Mouse (Mus musculus) embryonic facial prominence, embryonic 13.5 days (tissue): ENCODE measurements around the gene Paics. TPM values are rescaled to one million over a fixed set of nuclear protein-coding genes. Genes with fewer than 3 reads are reported as not detected.
"Not testable (repeated sequence)": the region's sequence is repeated elsewhere in the genome, so short reads cannot be mapped to it uniquely, and the experiment has no call there.

Source experiments
- ATAC-seq: fragments of 200-750 bp; cut with Nextera tagmentation; 2 replicates; pipeline ENCODE4 v1.8.0; 2017; ENCODE audit warnings: low read depth; ENCODE audit not compliant: insufficient number of reproducible peaks, insufficient read depth, low FRiP score, low TSS enrichment
- H3K27ac ChIP-seq: fragments of 300-500 bp; sonication (generic); 2 replicates; pipeline ENCODE4 v1.5.1; 2015; ENCODE audit warnings: moderate library complexity, mild to moderate bottlenecking, inconsistent platforms
- H3K27me3 ChIP-seq: fragments of 300-500 bp; sonication (generic); 2 replicates; pipeline ENCODE4 v1.6.1; 2015; ENCODE audit warnings: mild to moderate bottlenecking, inconsistent platforms
- H3K36me3 ChIP-seq: fragments of 300-500 bp; sonication (generic); 2 replicates; pipeline ENCODE4 v1.6.1; 2015; ENCODE audit warnings: mild to moderate bottlenecking, inconsistent platforms
- H3K4me1 ChIP-seq: fragments of 300-500 bp; sonication (generic); 2 replicates; pipeline ENCODE4 v1.6.1; 2015; ENCODE audit warnings: inconsistent platforms
- H3K4me2 ChIP-seq: fragments of 300-500 bp; sonication (generic); 2 replicates; pipeline ENCODE4 v1.6.1; 2015; ENCODE audit warnings: moderate library complexity, mild to moderate bottlenecking, inconsistent platforms
- H3K4me3 ChIP-seq: fragments of 300-500 bp; sonication (generic); 2 replicates; pipeline ENCODE4 v1.5.1; 2015; ENCODE audit warnings: mild to moderate bottlenecking, inconsistent platforms
- H3K9ac ChIP-seq: fragments of 300-500 bp; sonication (generic); 2 replicates; pipeline ENCODE4 v1.6.1; 2015; ENCODE audit warnings: mild to moderate bottlenecking, inconsistent platforms
- H3K9me3 ChIP-seq: fragments of 300-500 bp; sonication (generic); 2 replicates; pipeline ENCODE4 v1.6.1; 2016; ENCODE audit warnings: inconsistent platforms
- WGBS: fragments of 180-500 bp; shearing (Covaris S2); methylation state at CpG from one replicate; pipeline ENCODE4 v1.1.7; 2015; ENCODE audit warnings: mixed read lengths; 5-methylcytosine and 5-hydroxymethylcytosine counted together
- polyA plus RNA-seq: library from polyadenylated mRNA; unstranded; fragments of >200 nt; fragmentation: Nextera tagmentation; extraction: Ambion mirVana; gene quantifications from 2 replicates; pipeline ENCODE4 v1.2.1, GENCODE M21; 2015

Gene Paics
- polyA plus RNA-seq = 279 and 283 TPM in 2 replicates

DNA sequence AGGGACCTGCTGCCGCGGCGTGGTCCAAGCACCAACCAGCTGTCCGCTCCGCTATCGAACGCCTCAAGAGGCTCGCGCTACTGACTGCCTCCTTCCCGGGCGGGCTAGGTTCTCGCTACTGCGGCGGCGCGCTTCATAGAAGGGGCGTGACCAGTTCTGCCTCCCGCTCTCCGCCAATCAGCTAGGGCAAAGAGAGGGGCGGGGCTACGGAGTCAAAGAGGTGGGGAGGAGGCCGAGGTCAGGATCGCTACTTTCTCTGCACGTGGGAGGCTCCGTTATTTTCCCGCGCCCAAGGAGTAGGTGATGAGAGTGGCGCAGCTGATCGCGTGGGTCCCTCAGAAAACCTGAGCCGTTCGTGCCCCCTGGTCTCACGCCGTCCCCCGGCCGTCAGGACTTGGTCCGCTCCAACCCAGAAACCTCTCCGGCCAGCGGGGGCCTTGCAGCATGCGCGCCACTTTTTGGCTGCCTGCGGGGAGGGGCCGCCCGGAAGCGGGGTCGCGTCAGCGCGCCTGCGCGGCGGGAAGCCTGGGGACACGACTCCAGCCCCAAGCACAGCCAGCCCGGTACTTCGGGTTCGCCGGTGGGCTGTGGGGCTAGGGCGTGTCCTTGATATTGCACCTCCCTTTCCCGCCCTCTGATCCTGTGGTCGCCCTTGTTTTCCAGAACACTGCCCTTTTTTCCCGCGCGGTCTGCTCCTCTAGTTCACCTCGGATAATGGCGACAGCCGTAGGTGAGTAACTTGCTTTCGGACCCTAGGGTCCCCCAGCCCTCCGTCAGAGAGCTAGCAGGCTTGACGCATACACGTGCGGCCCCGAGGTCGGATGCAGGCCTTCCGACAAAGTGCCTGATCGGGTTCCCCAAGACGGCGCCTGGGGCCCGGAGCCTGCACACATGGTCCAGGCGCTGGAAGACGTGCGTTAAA is at the start of gene Paics, which contains the start of gene Ppat:
TSS of gene Paics (plus strand) at position 202 of the 922 bp plus-strand sequence.
TSS of gene Ppat (minus strand) at position 473 of the 922 bp plus-strand sequence.
- H3K4me3 ChIP-seq = peak within 1 kb of the TSS; percentile 85
- H3K9me3 ChIP-seq = no peaks in the 10 kb centered on the region
- H3K27ac ChIP-seq = peak within 1 kb of the TSS; percentile 87
- peak within 1 kb of the TSS; percentile 82 for H3K4me2 ChIP-seq
- H3K27me3 ChIP-seq = no peaks in the 10 kb centered on the region
- WGBS = under 1% methylated on average over 81 of the region's 81 CpGs
- peaks cover 35% of the 10 kb centered on the region for H3K4me1 ChIP-seq
- peak within 1 kb of the TSS; percentile 84 for H3K9ac ChIP-seq
- peak; percentile 98 for ATAC-seq
- H3K36me3 ChIP-seq = peaks cover 23% of the 10 kb centered on the region

DNA sequence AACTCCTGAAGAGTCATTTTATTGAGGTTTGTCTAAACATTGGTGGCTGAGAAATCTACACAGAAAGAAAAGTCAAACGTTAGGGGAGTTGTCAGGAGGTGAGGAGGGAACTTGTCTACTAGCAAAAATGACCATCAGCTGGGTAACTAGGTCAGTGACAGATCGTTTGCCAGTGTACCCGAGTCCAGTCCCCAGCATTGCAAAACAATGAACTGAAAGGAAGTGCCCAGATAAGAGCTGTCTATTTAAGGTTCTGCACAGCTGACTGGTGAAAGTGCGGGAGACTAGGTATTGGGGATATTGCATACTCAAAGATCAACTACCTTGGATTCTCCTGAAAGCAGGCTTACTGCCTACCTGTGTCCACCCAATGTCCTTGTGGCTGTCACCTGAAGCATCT is 49.0 kb upstream of the Paics start:
- H3K4me2 ChIP-seq = no peak overlapping the region
- H3K27ac ChIP-seq = no peak overlapping the region
- H3K4me1 ChIP-seq = peaks cover 14% of the 10 kb centered on the region
- 0 out of 2 replicates have a peak, but pooled peaks cover 7% of the 10 kb centered on the region for H3K36me3 ChIP-seq
- no peak for ATAC-seq
- H3K9ac ChIP-seq = no peak overlapping the region
- no peaks in the 10 kb centered on the region for H3K9me3 ChIP-seq
- no peak overlapping the region for H3K4me3 ChIP-seq
- no peaks in the 10 kb centered on the region for H3K27me3 ChIP-seq
- 85% methylated on average over 4 of the region's 4 CpGs for WGBS

DNA sequence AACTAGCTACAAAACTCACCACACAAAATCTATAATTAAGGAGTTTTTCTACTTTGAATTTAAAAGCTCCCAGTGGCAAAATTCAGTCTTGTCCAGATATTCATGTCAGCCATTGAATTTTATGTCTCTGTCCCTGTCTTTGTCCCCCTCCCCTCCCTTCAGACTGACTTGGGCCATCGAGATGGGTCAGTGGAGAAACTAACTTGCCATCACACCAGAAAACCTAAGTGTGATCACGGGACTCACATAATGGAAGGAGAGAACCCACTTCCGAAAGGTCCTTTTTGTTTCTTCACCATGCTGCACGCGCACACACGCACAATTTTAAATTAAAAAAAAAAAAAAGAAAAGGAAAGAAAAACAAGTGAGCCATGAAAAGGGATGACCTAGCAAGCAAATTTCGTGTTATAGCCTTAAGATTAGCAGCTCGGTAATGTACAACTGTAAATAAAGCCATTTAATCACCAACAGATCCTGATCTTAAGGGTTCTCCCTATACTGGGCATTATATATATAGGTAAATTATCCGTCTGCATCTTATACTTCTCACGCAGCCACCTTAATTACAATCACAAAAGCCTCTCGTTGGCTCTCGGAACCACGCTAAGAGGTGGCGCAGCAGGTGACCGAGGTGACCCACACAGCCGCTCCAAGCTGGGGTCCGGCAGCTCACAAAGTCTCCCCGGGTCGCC is 46.2 kb upstream of the Paics start:
- Histone ChIP-seq H3K27me3 (no peaks in the 10 kb centered on the region), H3K36me3 (no peaks in the 10 kb centered on the region), H3K4me1 (peaks cover 18% of the 10 kb centered on the region), H3K9me3 (no peaks in the 10 kb centered on the region), H3K27ac (peak overlapping the region; percentile 78), H3K4me2 (peak overlapping the region; percentile 68), H3K9ac (peak overlapping the region; percentile 84), H3K4me3 (peak overlapping the region; percentile 66)
- ATAC-seq = peak; percentile 15; the same call in 1 of the 2 replicates
- 3% methylated on average over 19 of the region's 19 CpGs for WGBS

DNA sequence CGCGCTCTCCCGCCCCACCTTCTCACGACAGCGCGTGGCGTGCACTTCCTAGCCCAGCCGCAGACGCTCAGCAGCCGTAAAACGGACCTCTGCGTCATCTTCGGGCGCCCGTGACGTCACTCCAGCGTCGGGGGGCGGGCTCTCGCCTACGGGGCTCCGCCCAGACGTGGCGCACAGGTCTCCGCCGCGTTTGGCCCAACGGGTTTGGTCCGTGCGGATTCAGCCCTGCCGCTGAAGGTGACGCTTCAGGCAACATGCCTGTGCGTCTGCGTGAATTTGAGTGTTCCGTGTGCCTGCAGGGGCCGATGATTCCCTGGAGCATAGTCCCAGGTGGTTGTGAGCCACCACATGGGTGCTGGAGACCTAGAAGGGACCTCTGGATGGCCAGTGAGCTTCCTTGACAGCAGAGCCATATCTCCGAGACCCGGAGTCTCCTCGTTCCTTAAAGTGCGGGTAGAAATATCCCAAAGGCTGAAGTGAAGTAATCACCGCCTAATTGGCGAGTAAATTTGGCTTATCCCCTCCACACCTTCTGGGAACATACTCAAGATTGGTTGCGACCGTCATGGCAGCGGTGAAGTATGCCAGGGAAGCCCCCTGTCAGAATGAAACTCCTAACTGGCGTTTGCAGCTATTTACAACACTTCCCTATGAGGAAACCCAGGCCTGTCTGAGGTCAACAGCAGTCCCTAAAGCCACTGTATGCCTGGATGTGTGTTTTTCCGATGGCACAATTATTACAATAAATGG is 45.5 kb upstream of the Paics start, which contains the start of gene Aasdh:
TSS of gene Aasdh (minus strand) at position 110 of the 750 bp plus-strand sequence.
- H3K27me3 ChIP-seq = no peaks in the 10 kb centered on the region
- no peaks in the 10 kb centered on the region for H3K9me3 ChIP-seq
- H3K36me3 ChIP-seq = 0 out of 2 replicates have a peak, but pooled peaks cover 4% of the 10 kb centered on the region
- peak; percentile 98 for ATAC-seq
- H3K4me1 ChIP-seq = peaks cover 18% of the 10 kb centered on the region
- peak within 1 kb of the TSS; percentile 78 for H3K27ac ChIP-seq
- peak within 1 kb of the TSS; percentile 66 for H3K4me3 ChIP-seq
- peak within 1 kb of the TSS; percentile 84 for H3K9ac ChIP-seq
- 1% methylated on average over 47 of the region's 47 CpGs for WGBS
- peak within 1 kb of the TSS; percentile 68 for H3K4me2 ChIP-seq

DNA sequence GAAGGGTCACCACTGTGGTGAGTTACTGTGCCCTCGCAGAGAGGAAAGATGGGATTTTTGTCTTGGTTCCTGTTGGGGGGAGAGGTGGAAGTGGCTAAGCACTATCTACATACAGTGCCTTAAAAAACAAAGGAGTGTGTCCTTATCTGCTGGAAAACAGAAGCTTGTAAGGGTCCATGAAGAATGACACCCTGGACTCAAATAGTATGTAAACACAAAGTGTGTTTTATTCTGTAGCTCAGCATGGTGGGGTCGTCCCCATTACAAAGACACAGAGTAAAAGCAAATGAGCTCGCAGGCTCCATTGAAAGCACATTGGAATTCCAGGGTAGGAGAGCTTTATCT is 45.0 kb upstream of the Paics start:
- WGBS = 48% methylated on average over 3 of the region's 3 CpGs
- Histone ChIP-seq H3K27me3 (no peaks in the 10 kb centered on the region), H3K4me1 (peaks cover 18% of the 10 kb centered on the region), H3K9me3 (no peaks in the 10 kb centered on the region), H3K9ac (peak overlapping the region; percentile 84), H3K36me3 (0 out of 2 replicates have a peak, but pooled peaks cover 4% of the 10 kb centered on the region), H3K4me2 (peak overlapping the region; percentile 68), H3K27ac (peak overlapping the region; percentile 75; the same call in 1 of the 2 replicates), H3K4me3 (peak overlapping the region; percentile 66)
- no peak for ATAC-seq

DNA sequence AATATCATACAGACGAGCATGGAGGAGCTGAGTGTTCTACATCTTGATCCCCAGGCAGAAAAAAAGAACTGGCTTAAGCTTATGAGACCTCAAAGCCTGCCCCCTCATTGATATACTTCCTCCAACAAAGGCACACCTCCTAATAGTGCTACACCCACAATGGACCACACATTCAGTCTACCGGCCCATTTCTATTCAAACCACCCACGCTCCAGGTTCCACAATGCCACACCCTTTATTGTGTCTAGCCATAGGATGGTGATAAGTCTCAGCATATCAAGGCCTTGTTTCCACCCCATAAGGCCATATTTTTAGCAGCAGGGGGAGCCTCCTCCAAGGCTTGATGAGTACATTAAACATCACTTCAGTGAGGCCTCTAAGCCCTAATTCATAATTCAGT is 40.3 kb upstream of the Paics start:
- H3K36me3 ChIP-seq = peaks cover 19% of the 10 kb centered on the region
- H3K27me3 ChIP-seq = no peaks in the 10 kb centered on the region
- H3K27ac ChIP-seq = no peak overlapping the region
- H3K4me3 ChIP-seq = no peak overlapping the region
- no peak for ATAC-seq
- no peaks in the 10 kb centered on the region for H3K9me3 ChIP-seq
- peaks cover 14% of the 10 kb centered on the region for H3K4me1 ChIP-seq
- 79% methylated on average over 3 of the region's 3 CpGs for WGBS
- no peak overlapping the region for H3K4me2 ChIP-seq
- H3K9ac ChIP-seq = no peak overlapping the region

DNA sequence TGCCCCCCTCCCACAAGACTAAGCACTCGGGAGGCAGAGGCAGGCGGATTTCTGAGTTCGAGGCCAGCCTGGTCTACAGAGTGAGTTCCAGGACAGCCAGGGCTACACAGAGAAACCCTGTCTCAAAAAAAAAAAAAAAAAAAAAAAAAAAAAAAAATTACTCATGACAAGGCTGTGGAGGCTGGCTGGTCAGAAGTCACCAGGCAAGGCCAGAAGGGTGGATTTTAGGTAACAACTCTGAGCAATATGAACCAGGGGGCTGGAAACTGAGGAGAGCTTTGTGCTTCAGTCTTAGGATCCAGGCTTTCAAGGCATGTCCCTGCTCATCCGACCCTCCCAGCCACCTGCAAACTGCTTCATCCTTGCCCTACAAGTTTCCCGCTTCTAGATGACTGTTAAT is 38.6 kb upstream of the Paics start:
- H3K4me2 ChIP-seq, H3K9ac ChIP-seq, H3K4me3 ChIP-seq, H3K27ac ChIP-seq, H3K4me1 ChIP-seq, ATAC-seq, H3K9me3 ChIP-seq, H3K27me3 ChIP-seq: not testable (repeated sequence)
- H3K36me3 ChIP-seq = peaks cover 23% of the 10 kb centered on the region
- WGBS = 96% methylated on average over 5 of the region's 5 CpGs

DNA sequence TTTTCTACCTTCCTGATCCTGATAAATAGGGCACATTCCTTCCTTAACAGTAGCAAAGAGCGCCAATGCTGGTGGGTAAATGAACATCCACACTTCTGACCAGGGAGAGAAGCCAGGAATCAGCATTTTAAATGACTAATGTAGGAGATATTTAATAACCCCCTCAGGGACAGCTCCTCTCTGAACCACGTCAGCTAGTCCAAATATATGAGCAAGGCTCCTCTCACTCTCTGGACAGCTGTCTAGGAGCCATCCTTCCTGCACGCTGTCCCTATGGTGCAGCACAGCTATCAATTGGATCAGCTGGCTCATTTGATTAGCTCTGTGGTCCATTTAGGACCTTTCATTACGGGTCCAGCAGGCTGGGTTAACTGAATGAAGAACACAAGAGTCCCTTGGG is 28.3 kb upstream of the Paics start:
- no peak for ATAC-seq
- peaks cover 31% of the 10 kb centered on the region for H3K4me1 ChIP-seq
- no peaks in the 10 kb centered on the region for H3K27me3 ChIP-seq
- peaks cover 57% of the 10 kb centered on the region for H3K36me3 ChIP-seq
- H3K27ac ChIP-seq = 0 out of 2 replicates have a peak overlapping the region, but pooled peaks have one; percentile 48
- H3K9ac ChIP-seq = no peak overlapping the region
- no peak overlapping the region for H3K4me3 ChIP-seq
- no peaks in the 10 kb centered on the region for H3K9me3 ChIP-seq
- WGBS = 82% methylated on average over 4 of the region's 4 CpGs
- H3K4me2 ChIP-seq = no peak overlapping the region

DNA sequence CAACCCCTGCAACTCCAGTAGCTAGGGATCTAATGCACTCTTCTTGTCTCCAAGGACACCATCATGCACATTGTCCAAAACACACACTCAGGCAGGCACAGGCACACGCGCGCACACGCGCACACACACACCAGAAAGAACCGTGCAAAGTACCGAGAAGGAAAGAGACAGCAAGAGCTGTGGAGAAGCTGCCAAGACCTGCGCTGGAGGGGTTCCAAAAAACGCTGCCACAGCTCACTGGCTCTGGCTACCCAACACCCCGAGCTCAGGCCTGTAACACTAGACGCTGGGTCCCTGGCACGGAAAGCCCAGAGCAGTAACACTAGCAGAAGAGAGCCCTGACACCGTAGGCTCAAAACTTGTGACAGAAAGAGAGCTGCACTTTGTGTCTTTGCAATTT is 27.7 kb upstream of the Paics start:
- 81% methylated on average over 13 of the region's 13 CpGs for WGBS
- H3K36me3 ChIP-seq = peaks cover 51% of the 10 kb centered on the region
- no peak overlapping the region for H3K4me3 ChIP-seq
- ATAC-seq = no peak
- H3K4me2 ChIP-seq = 0 out of 2 replicates have a peak overlapping the region, but pooled peaks have one; percentile 5
- peak overlapping the region; percentile 48; the same call in 1 of the 2 replicates for H3K27ac ChIP-seq
- H3K9me3 ChIP-seq = no peaks in the 10 kb centered on the region
- H3K4me1 ChIP-seq = peaks cover 36% of the 10 kb centered on the region
- H3K27me3 ChIP-seq = no peaks in the 10 kb centered on the region
- H3K9ac ChIP-seq = no peak overlapping the region

DNA sequence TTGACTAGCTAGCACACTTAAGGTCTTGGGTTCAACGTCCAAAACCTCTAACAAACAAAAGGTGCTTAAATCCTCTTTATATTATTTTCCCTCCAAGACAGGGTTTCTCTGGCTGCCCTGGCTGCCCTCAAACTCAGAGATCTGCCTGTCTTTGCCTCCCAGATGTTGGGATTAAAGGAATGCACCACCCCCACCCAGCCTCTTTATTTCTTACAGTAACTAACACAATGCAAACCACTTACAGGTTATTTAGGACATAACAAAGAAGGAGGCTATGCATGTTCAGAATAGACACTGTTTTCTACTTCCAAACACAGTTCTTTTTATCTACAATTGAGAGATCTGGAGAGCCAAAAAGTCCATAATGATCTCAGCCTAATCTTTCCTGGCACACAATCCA is 26.8 kb upstream of the Paics start:
- no peak overlapping the region for H3K9ac ChIP-seq
- H3K27me3 ChIP-seq = no peaks in the 10 kb centered on the region
- no peak for ATAC-seq
- no peak overlapping the region for H3K4me2 ChIP-seq
- peaks cover 45% of the 10 kb centered on the region for H3K4me1 ChIP-seq
- H3K9me3 ChIP-seq = no peaks in the 10 kb centered on the region
- 69% methylated on average over 1 of the region's 1 CpGs for WGBS
- H3K36me3 ChIP-seq = peaks cover 44% of the 10 kb centered on the region
- H3K27ac ChIP-seq = no peak overlapping the region
- no peak overlapping the region for H3K4me3 ChIP-seq
